Mouse (Mus musculus): ENCODE results near the gene Rpl22. TPM values are rescaled to one million over a fixed set of nuclear protein-coding genes. Genes with fewer than 3 reads are reported as not detected.

The Rpl22 gene
- polyA plus RNA-seq, 1 experiment from 2014 or later, result 395 TPM

- no peak overlapping the region for H3K4me2 ChIP-seq (replicated peaks)
- no peak overlapping the region for H3K9ac ChIP-seq
- no peaks in the 10 kb centered on the region for H3K9me3 ChIP-seq
- ATAC-seq (ENCODE audit: low FRiP score, low read depth), result no peak
- no peak overlapping the region for H3K27ac ChIP-seq
- H3K36me3 ChIP-seq, result no peaks in the 10 kb centered on the region
- no peaks in the 10 kb centered on the region for H3K4me1 ChIP-seq
- H3K4me3 ChIP-seq, result no peak overlapping the region
- no peaks in the 10 kb centered on the region for H3K27me3 ChIP-seq
- WGBS, result 75% methylated on average over 17 of the region's 17 CpGs
Measured at GRCm38 (mm10) chr4:152382528-152383252, 57.1 kb downstream of the Rpl22 start.

Other genes starting within 250 kb of the Rpl22 start
- gene Tnfrsf25, start 209.8 kb upstream of the Rpl22 start, polyA plus RNA-seq (2015; fragmentation: Nextera tagmentation; extraction: Ambion mirVana), result 0.86 and 1.9 TPM in 2 replicates
- gene Espn, start 173.4 kb upstream of the Rpl22 start, polyA plus RNA-seq (2015; fragmentation: Nextera tagmentation; extraction: Ambion mirVana), result 0.88 and 1.5 TPM in 2 replicates
- gene Hes2, start 166.9 kb upstream of the Rpl22 start, polyA plus RNA-seq (2015; fragmentation: Nextera tagmentation; extraction: Ambion mirVana), result not detected in 2 replicates
- 49.0 and 53.2 TPM in 2 replicates for gene Acot7, start 147.6 kb upstream of the Rpl22 start, polyA plus RNA-seq (2015; fragmentation: Nextera tagmentation; extraction: Ambion mirVana)
- gene Gpr153, start 51.5 kb upstream of the Rpl22 start, polyA plus RNA-seq (2015; fragmentation: Nextera tagmentation; extraction: Ambion mirVana), result 9.8 and 10.6 TPM in 2 replicates
- not detected in 2 replicates for gene Hes3, start 34.1 kb upstream of the Rpl22 start, polyA plus RNA-seq (2015; fragmentation: Nextera tagmentation; extraction: Ambion mirVana)
- 21.8 and 27.0 TPM in 2 replicates for gene Icmt, start 28.5 kb upstream of the Rpl22 start, polyA plus RNA-seq (2015; fragmentation: Nextera tagmentation; extraction: Ambion mirVana)
- 0.32 and 0.34 TPM in 2 replicates for gene Rnf207, start 6.7 kb upstream of the Rpl22 start, polyA plus RNA-seq (2015; fragmentation: Nextera tagmentation; extraction: Ambion mirVana)
- gene Chd5, start 12.9 kb downstream of the Rpl22 start, polyA plus RNA-seq (2015; fragmentation: Nextera tagmentation; extraction: Ambion mirVana), result 0.34 and 0.40 TPM in 2 replicates
- 2.4 and 3.2 TPM in 2 replicates for gene Nphp4, start 151.0 kb downstream of the Rpl22 start, polyA plus RNA-seq (2015; fragmentation: Nextera tagmentation; extraction: Ambion mirVana)
- 8.7 and 9.7 TPM in 2 replicates for gene Kcnab2, start 152.1 kb downstream of the Rpl22 start, polyA plus RNA-seq (2015; fragmentation: Nextera tagmentation; extraction: Ambion mirVana)

Data from limb, embryonic 13.5 days (tissue).